Mouse (Mus musculus): ENCODE measurements around the gene Arsb.

Arsb gene

DNA sequence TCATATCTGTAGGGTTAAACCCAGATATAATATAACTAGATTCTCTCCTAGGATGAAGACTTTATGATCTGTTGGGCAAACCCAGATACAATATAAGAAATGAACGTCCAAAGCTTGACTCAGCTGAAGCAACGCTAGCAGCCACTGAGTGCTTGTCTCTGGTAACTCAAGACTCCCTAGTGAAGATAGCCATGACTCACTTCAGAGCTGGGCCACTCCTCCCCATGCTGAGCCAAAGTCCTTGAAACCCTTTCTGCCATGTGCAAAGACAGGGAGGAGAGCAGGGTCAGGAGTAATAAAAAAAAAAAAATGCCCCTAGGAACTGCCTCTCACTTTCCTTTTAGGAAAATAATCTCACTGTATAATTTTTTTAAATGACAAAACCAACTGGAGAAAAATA, 68.7 kb downstream of the Arsb start:
- DNase-seq (ENCODE audit: low spot score in 2 of 2): no peak

DNA sequence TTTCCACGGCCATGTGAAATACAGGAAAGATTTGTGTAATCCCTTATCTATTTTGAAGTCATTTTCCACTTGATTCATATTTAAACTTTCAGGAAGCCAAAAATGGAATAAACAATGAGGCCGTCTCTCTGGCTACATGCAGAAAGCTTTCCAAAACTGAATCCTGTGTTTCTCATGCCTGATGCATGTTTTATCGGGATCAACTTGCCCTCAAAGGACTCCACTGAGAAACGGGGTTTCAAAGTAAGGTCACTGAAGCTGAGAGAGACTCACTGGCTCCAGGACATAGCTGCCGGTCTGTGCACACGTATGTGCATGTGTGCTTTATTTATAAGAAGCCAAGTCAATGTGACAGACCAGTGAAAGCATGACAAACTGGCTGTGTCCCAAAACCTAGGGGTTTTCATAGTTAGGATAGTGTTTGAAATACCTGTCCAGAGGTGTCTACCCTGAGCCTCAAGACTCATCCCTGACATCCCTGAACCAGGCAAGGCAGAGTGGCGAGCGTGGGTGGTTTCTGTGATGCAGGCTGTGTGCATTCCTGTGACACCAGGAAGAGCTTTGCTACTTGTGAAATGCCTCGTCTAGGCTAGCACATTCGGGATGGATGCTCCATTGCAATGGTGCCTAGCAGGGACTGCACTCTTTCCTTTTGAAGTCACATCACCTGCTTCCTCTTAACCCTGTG, 75.5 kb downstream of the Arsb start:
- DNase-seq (ENCODE audit: low spot score in 2 of 2): no peak

DNA sequence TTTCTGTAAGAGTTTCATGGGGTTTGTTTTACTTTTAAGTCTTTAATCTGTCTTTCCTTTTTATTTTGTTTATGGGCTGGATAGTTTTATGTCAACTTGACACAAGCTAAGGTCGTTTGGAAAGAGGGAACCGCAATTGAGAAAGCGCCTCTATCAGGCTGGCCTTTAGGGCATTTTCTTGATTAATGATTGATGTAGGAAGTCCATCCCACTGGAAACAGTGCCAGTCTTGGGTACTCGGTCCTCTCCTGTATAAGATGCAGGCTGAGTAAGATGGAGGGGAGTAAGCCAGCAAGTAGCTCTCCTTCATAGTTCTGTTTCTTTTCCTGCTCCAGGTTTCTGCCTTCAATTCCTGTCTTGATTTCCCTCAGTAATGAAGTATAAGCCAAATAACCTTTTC, 76.2 kb downstream of the Arsb start:
- no peak for DNase-seq (ENCODE audit: low spot score in 2 of 2)

DNA sequence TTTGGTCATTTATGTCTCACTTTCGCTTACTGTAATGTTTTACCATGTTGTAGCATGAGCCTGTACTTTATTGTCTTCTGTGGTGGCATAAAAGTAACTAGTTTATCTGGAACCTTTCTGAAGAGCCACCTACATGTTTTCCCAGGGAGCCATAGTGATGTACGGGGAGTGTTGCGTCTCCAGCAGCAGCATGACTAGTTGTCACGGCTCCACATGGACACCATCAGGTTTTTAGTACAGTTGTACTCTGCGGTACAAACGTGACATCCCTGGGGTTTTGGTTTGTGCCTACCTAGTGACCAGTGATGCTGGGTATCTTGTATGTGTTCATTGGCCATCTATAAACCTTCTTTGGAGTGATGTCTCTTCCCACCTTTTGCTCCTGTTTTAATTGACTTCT, 77.2 kb downstream of the Arsb start:
- peak in 1 of 2 experiments; percentile 51 for DNase-seq (ENCODE audit: low spot score in 2 of 2)

DNA sequence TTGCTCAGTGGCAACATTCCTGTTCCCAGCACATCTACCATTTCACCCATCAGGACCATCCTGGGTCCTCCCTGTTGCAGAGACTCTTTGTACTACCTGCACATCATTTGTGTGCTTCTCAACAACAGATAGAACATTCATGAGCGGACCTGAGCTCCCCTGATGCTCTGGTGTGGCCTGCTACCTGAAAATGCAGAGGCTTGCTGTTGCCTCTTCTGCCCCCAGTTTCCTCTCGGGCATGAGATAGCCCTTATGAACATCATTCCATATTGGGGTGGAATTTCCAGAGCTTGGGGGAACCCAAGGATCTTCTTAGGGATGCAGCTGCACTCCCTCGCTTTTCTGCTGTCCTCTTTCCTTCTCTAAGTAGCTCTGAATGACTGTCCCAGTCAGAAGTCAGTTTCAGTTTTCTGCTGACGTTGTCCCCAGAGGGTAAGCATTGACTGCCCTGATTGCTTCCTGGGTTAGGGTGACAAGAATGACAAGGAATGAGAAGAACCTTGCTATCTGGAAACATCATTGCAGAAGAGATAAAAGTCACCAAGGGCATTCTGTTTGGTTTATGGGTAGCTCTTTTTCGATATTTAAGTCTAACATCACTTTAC, 78.4 kb downstream of the Arsb start:
- DNase-seq (ENCODE audit: low spot score in 2 of 2): no peak

DNA sequence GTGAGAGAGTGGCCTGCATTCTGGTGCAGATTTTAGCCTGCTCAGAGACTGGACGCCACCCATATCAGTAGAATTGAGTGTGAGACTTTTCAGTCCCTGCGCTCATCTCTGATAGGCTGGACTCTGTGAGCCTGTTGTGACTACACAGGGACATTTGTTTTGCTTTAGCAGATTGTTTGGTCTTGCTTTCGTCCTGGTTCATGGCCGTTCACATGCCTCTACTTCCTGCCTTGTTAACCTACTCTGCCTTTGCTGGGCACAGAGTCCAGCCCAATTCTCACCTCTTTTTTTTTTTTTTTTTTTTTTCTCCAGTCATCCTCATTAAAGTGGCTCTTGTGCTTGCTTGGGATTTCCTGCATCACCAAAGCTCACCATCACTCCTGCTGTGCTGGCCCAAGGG, 79.2 kb downstream of the Arsb start:
- DNase-seq (ENCODE audit: low spot score in 2 of 2): no peak

DNA sequence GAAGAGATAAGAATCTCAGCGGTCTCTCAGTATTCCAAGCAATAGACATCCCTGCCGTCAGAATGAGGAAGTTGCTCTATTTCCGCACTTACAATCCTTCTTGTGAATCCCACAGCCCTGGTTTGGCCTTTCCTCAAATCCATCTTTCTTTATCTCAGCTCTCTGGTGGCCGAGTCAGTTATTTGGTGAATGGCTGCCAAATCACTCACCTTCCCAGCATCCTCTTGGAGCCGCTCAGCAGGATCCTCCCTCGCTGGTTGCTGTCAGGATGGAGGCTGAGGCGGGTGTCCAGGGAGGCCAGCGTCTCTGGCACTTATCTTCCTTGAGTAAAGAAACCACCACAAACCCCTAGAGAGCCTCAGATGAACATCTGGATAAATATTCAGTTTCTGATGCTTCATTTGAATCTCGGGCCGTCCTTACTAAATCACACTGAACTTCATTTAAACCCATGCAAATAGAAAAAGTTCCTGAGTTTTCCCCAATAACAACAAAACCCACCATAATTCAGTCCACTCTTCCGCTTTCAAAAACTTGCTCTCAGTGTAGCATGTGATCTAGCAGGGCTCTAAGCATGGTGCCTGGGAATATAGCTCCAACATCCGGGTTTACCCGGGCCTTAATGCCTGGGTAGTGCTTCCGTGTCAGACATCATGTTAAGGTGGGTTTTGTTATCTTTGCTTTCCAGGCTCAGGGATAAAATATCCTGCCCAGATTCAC, 81.1 kb downstream of the Arsb start:
- no peak for DNase-seq (ENCODE audit: low spot score in 2 of 2)

DNA sequence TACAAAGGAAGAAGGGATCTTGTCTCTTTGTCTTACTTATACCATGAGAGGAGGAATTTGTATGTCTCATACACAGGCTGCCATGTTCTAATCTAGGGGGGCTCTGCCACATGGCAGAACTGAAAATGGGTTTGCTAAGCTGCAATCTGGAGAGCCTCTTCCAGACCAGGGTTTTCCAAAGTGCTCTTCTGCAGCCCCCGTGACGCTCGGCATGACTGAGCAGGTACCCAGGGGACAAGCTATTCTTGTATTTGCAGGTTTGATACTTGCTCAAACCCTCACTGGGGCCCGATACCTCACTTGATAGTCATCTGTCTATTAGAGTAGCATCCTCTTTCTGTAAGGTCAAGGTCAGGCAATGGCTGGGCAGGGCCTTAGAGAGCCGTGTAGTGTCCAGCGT, 82.3 kb downstream of the Arsb start:
- no peak for DNase-seq (ENCODE audit: low spot score in 2 of 2)

DNA sequence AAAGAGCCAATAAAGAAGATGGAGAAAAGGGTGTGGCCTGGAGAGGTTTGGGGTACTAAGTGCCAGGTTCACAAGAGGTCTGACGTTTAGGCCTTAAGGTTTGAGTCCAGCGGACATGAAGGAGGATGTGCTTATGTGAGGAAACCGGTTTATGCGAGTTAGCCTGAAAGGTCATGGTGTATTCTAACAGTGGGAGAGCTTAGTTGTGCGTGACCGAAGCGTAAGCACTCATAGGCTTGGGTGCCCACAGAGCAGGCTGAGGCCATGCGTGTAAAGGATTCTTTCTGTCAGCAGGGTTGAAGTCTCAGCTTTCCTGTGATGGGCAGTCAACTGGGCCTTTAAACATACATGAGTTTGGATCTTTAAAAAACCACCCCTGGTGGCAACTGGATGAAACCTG, 82.9 kb downstream of the Arsb start:
- no peak for DNase-seq (ENCODE audit: low spot score in 2 of 2)

DNA sequence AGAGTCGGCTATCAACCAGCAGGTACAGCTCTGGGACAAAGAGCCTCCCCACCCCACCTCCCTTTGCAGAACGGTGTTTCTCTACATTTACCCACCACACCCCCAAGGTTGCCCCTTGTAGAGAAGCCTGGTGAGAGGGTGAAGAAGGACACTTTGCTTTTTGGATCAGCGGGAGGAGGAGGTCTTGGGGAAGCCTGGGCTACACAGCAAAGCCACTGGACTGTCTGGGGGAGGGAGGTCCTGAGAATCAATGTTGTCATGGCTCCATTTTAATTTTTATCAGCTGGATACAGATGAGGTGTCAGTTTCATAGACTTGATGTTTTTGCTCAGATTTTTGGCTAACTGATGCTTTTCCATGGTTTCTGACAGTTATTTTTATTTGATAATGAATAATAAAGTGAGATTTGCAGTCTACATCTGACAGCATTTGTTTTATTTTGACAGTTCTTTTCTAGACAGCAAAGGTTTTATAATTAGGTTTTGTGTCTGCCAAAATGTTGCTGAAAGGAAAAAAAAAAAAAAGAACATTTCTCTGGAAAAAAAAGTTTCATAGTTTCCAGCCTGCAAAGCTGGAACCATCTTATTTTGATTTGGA, 83.6 kb downstream of the Arsb start:
- no peak for DNase-seq (ENCODE audit: low spot score in 2 of 2)

DNA sequence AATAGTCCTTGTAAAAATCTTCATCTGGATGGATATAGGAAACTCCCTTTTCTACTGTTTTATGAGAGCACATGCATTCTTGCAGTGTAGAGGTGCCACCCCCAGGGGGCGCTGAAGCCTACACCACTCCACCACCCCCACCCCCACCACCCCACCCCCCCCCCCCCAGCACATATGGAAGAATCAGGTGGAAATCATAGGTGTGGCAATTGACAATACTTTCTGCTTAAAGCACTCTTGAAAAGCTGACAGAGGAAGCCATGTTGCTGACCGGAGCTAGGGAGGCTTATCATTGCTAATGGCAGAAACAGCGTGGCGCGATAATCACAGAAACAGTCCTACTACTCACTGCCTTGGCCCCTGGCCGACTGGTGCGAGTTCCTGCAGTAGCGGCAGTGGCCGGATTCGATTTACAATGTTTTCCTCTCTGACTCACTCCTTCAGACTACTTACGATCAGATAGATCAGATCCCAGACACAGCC, 84.3 kb downstream of the Arsb start:
- DNase-seq (ENCODE audit: low spot score in 2 of 2): no peak

DNA sequence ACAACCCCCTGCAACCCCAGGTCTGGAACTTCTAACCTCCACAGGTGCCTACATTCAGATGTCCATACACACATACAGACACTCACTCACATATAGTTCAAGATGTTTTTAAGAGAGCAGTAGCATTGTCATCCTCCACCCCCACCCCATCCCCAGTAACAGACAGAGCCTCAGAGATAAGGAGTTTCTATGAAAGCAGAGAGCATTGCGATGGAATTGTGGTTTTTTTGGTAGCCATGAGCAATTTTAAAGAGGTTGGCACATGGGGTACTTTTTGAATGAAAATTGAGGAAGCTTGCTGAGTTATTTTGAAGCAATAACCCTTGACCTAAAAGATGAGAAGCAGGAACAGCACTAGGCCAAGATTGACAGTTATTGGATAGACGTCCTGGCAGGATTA, 89.8 kb downstream of the Arsb start:
- no peak for DNase-seq (ENCODE audit: low spot score in 2 of 2)

DNA sequence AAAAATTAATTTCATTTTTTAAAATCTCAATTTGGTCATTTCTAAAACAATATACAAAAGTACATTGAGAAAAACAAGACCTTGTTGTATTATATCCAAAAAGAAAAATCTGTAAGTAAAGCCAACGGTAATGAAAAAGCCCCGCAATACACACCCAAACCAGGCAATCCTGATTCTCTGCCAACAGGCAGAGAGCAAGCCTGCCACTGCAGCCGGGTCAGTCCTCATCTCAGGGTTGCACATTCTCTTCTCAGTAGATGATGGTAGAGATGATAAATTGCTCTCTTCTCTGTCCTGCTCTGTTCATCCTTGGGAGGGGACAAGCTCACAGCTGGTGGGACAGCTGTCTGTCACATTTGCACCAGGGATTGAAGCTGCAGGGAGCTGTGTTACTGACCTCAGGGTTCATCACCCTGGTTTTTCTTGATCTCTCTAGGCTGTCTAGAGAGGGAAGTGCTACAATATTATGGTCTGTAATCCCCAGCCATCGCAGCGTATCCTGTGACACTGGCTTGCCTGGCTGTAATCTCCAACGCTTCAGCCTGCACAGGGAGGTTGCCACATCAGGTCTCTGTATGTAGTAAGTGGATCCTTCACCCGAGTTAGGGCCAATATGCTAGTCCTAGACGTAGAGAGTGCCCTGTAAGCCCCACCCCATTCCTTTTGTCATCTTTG, 92.8 kb downstream of the Arsb start:
- DNase-seq (ENCODE audit: low spot score in 2 of 2): no peak

DNA sequence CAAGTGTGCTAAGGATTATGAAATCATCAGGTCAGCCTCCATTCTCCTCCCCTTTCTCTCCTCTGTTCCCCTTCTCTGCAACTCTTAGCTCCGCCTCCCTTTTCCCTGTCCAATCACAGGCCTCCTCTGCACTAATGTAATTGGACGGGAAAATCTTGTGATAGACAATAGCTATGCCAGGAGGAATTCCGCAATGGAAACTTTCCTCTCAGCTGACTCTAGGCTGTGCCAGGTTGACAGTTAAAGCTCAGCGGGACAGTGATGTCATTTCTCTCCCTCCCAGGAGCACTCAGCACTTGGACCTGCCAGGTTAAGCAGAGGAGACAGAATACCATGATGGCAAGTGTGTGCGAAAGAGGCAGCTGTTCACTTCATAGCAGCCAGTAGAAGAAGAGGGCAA, 95.2 kb downstream of the Arsb start:
- no peak for DNase-seq (ENCODE audit: low spot score in 2 of 2)

DNA sequence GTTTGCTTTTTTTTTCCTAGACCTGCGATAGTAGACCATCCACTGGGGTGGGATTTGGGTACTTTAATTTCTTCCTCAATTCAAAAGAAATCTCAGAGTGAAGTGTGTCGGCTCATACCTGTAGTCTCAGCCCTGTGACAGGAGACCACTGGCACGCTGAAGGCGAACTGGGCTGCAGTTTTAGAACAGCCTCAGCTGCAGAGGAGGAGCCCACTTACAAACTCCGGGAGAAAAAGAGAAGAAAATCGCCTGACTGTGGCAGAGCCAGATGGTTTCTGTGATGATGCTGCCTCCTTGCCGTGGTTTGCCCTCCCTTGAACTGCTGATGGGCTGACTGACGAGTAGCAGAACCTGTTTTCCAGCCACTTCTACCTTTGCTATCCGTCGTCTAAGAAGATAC, 100.3 kb downstream of the Arsb start:
- no peak for DNase-seq (ENCODE audit: low spot score in 2 of 2)

DNA sequence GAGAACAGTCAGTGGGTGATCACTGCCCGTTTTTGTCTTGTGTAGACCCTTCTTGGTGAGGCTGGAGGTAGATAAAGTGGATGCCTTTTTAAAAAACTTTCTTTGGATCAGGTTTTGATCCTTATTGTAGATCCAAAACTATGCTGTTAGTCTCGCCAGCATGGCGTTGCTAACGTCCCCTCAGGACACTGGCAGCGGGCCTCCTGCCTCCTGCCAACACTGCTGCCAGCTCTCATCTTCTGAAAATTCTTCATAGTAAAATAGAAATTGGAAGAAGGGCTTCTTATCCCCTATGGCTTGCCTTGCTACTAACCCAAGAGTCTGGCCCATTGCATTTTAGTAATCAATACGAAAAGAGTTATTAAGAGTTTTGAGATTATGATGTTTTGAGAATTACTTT, 101.2 kb downstream of the Arsb start:
- DNase-seq (ENCODE audit: low spot score in 2 of 2): no peak

DNA sequence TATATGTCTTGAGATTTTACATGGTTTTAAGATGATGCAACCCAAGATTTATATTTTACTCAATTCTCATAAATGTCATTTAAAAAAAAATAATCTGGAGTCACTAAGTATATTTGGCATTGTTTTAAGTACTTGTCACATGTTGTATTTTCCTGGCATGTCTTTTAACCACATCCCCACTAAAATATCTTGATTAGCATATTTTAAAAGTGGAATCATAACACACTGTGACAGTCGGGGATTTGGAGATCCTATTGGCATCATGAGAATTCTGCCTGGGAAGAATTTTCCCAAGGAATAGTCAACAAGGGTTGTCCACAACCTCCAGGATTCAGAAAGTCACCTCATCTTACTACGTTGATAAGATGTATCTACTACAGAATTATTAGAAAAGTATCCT, 106.5 kb downstream of the Arsb start:
- no peak for DNase-seq (ENCODE audit: low spot score in 2 of 2)

DNA sequence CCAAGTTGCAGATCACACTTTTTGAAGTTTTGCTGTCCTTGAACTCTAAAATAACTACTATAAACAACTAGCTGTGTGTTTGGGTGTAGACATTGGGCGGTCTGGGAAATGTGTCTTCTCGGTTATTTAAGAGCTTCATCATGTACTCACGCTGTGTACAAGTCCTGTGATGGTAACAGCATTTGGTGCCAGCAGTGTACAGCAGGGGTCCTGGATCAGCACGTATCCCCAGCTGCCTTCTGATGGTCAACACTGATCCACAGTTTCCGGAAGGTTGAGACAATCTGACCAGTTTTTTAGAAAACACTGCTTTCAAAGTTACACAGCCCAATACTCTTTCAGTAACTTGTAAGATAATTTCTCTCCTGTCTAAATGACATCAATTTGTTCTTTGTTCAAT, 108.0 kb downstream of the Arsb start:
- no peak for DNase-seq (ENCODE audit: low spot score in 2 of 2)

DNA sequence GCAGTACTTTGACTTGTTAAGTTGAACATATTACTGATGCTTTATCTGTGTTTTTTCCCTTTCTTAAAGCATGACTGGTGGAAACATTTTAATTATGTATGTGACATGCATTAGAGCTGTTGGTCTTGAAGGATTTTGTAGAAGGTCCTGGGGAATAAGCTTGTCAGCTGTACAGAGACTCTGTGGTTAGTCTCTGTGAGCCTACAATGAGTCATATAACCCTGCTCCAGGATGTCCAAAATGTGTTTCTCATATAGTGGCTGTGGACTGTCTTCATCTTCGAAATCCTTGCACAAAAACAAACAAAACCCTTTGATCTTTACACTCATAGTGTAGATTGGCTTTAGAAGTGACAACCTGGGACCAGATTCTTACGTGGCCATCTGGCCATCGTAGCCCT, 110.7 kb downstream of the Arsb start:
- DNase-seq (ENCODE audit: low spot score in 2 of 2): no peak

DNA sequence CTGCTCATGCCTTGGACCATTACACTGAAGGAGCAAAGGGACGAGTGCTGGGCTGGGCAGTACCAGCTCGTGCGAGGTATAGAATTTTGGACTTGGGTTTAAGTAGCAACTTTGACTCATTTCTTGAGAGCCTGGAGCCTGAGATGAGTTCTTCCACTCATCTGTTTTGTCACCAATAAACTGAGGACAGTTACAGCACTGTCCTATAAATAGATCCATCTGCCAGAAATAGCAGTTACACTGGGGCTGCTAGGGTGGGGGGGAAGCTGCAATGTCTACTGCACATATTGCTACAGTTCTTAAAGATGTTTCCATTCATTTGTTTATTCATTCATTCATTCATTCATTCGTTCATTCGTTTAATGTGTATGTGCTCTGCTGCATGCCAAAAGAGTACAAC, 115.6 kb downstream of the Arsb start:
- no peak for DNase-seq (ENCODE audit: low spot score in 2 of 2)

DNA sequence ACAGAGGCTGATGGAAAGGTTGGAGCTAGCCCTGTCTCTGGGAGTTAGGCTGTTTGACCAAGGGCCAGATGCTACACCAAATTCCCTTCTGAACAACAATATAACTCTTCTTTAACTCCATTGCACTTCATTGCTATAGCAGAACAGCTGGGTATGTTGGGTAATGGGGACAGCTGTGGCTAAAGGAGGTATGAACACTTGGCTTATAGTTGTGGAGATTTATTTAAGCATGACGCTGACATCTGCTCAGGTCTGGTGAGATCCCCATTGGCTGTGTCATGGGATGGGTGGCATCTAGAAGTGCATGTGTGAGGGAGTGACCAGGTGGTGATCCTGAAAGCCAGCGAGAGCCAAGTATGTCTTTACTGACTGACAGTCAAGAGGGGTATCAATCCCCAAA, 116.8 kb downstream of the Arsb start:
- no peak for DNase-seq (ENCODE audit: low spot score in 2 of 2)

DNA sequence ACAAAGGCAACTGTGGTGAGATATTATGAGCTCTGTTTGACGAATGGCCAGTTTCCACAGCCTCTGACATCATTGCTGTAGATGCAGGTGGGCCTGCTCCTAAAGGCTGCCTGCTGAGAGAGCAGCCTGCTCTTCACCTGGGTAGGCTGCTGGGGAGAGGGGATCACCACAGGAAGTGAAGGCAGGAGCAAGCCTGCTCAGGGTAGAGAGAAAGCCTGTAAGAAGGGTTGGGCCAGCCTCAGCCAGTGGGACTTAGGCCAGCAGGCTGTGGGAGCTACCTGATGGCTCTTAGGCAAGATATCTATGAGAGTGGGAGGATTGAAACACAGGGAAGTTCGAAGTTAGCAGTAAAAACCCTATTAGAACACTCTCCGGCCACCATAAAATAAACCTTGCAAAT, 117.5 kb downstream of the Arsb start:
- no peak for DNase-seq (ENCODE audit: low spot score in 2 of 2)
